Mouse (Mus musculus) liver, postnatal 0 days (tissue): ENCODE measurements at regions not wholly inside any gene's neighbourhood (a gene's known extent, or its start where the extent isn't known, plus 50 kb on each side); places are given as distances from the start of the nearest gene placed in this dataset.

Experiments
- ATAC-seq: fragments of 200-750 bp; cut with Nextera tagmentation; 2 replicates; pipeline ENCODE4 v1.8.0; 2017; ENCODE audit warnings: mild to moderate bottlenecking, moderate library complexity
- DNase-seq: peaks from one replicate; pipeline ENCODE4 v3.0.0-alpha.2; 2016
- H3K27ac ChIP-seq: fragments of 300-500 bp; sonication (generic); 2 replicates; pipeline ENCODE4 v1.5.1; 2014; ENCODE audit warnings: antibody characterized with exemption, moderate library complexity, mild to moderate bottlenecking, low read depth
- H3K27me3 ChIP-seq: fragments of 300-500 bp; sonication (generic); 2 replicates; pipeline ENCODE4 v1.6.1; 2014; ENCODE audit warnings: low read length, control low read depth, mixed read lengths; ENCODE audit not compliant: insufficient read depth
- H3K36me3 ChIP-seq: fragments of 300-500 bp; sonication (generic); replicated peaks from 2 replicates; pipeline ENCODE4 v1.6.1; 2014; ENCODE audit warnings: mild to moderate bottlenecking, control low read depth, low read length, moderate library complexity, mixed read lengths; ENCODE audit not compliant: insufficient read depth
- H3K4me1 ChIP-seq: fragments of 300-500 bp; sonication (generic); 2 replicates; pipeline ENCODE4 v1.6.1; 2014; ENCODE audit warnings: antibody characterized with exemption, mild to moderate bottlenecking, control low read depth; ENCODE audit not compliant: insufficient read depth
- H3K4me2 ChIP-seq: fragments of 300-500 bp; sonication (generic); 2 replicates; pipeline ENCODE4 v1.6.1; 2014; ENCODE audit warnings: low read depth, mild to moderate bottlenecking, low read length, moderate library complexity, mixed read lengths
- H3K4me3 ChIP-seq: fragments of 300-500 bp; sonication (generic); 2 replicates; pipeline ENCODE4 v1.5.1; 2014; ENCODE audit warnings: low read depth, low read length
- H3K9ac ChIP-seq: fragments of 300-500 bp; sonication (generic); replicated peaks from 2 replicates; pipeline ENCODE4 v1.6.1; 2014; ENCODE audit warnings: mild to moderate bottlenecking, moderate library complexity
- H3K9me3 ChIP-seq: fragments of 300-500 bp; sonication (generic); 2 replicates; pipeline ENCODE4 v1.6.1; 2016; ENCODE audit warnings: mild to moderate bottlenecking, control low read depth, low read length, mixed read lengths
- CTCF ChIP-seq: sonication (generic); IDR thresholded peaks from 2 replicates; pipeline ENCODE4 v1.5.1; 2016; ENCODE audit warnings: antibody characterized with exemption, low read depth
- EP300 ChIP-seq: IDR thresholded peaks from 2 replicates; pipeline ENCODE4 v1.6.1; 2016; ENCODE audit warnings: antibody characterized with exemption, low read depth, mild to moderate bottlenecking
- WGBS: fragments of 180-500 bp; shearing (Covaris S2); extraction: QIAGEN DNeasy Blood & Tissue Kit; methylation state at CpG from one replicate; pipeline ENCODE4 v1.1.7; 2014; ENCODE audit not compliant: insufficient replicate concordance; 5-methylcytosine and 5-hydroxymethylcytosine counted together

- H3K9me3 ChIP-seq: no peaks in the 10 kb centered on the region
Observed at GRCm38 (mm10) chr1:156999272-156999671, 59.8 kb upstream of the Ralgps2 start.

GRCm38 (mm10) chr1:156997476-156998305, 58.3 kb upstream of the Ralgps2 start:
- no peak overlapping the region for H3K9ac ChIP-seq
- no peaks in the 10 kb centered on the region for H3K36me3 ChIP-seq
- no peaks in the 10 kb centered on the region for H3K9me3 ChIP-seq
- TF ChIP-seq EP300 (no peak), CTCF (no peak)
- no peaks in the 10 kb centered on the region for H3K27me3 ChIP-seq
- H3K27ac ChIP-seq: peak overlapping the region; percentile 62; the same call in 1 of the 2 replicates
- H3K4me1 ChIP-seq: peaks cover 33% of the 10 kb centered on the region
- DNase-seq (peak; percentile 27), ATAC-seq (0 out of 2 replicates have a peak, but pooled peaks have one; percentile 8)
- no peak overlapping the region for H3K4me2 ChIP-seq
- H3K4me3 ChIP-seq: no peak overlapping the region
- WGBS: 59% methylated on average over 12 of the region's 12 CpGs

More at GRCm38 (mm10) chr1:156999272-156999671, 59.8 kb upstream of the Ralgps2 start:
- Histone ChIP-seq H3K27me3 (no peaks in the 10 kb centered on the region), H3K27ac (no peak overlapping the region), H3K4me1 (peaks cover 29% of the 10 kb centered on the region), H3K36me3 (no peaks in the 10 kb centered on the region), H3K9ac (no peak overlapping the region), H3K4me3 (no peak overlapping the region), H3K4me2 (no peak overlapping the region)
- 85% methylated on average over 8 of the region's 8 CpGs for WGBS
- ATAC-seq: no peak
- no peak for TF ChIP-seq CTCF
- TF ChIP-seq EP300: no peak
- DNase-seq: no peak

- H3K36me3 ChIP-seq: no peaks in the 10 kb centered on the region
- H3K9ac ChIP-seq: no peak overlapping the region
- peaks cover 37% of the 10 kb centered on the region for H3K4me1 ChIP-seq
- H3K27me3 ChIP-seq: no peaks in the 10 kb centered on the region
- TF ChIP-seq CTCF (no peak), EP300 (no peak)
- H3K4me3 ChIP-seq: no peak overlapping the region
- 82% methylated on average over 10 of the region's 10 CpGs for WGBS
- H3K27ac ChIP-seq: peak overlapping the region; percentile 62
- no peak for DNase-seq
- no peak for ATAC-seq
- no peaks in the 10 kb centered on the region for H3K9me3 ChIP-seq
- peak overlapping the region; percentile 32; the same call in 1 of the 2 replicates for H3K4me2 ChIP-seq
Observed at GRCm38 (mm10) chr1:156997033-156997432, 57.6 kb upstream of the Ralgps2 start.

- H3K36me3 ChIP-seq: no peaks in the 10 kb centered on the region
- WGBS: 61% methylated on average over 10 of the region's 10 CpGs
- H3K27ac ChIP-seq: peak overlapping the region; percentile 62
- H3K9me3 ChIP-seq: no peaks in the 10 kb centered on the region
- peak; percentile 34 for ATAC-seq
- H3K4me2 ChIP-seq: 0 out of 2 replicates have a peak overlapping the region, but pooled peaks have one; percentile 32
- no peak for TF ChIP-seq CTCF
- TF ChIP-seq EP300: no peak
- H3K4me1 ChIP-seq: peaks cover 38% of the 10 kb centered on the region
- DNase-seq: peak; percentile 39
- H3K27me3 ChIP-seq: no peaks in the 10 kb centered on the region
- H3K4me3 ChIP-seq: no peak overlapping the region
- no peak overlapping the region; the same call in 1 of the 2 replicates for H3K9ac ChIP-seq
Observed at GRCm38 (mm10) chr1:156996084-156996880, 56.9 kb upstream of the Ralgps2 start.

DNA sequence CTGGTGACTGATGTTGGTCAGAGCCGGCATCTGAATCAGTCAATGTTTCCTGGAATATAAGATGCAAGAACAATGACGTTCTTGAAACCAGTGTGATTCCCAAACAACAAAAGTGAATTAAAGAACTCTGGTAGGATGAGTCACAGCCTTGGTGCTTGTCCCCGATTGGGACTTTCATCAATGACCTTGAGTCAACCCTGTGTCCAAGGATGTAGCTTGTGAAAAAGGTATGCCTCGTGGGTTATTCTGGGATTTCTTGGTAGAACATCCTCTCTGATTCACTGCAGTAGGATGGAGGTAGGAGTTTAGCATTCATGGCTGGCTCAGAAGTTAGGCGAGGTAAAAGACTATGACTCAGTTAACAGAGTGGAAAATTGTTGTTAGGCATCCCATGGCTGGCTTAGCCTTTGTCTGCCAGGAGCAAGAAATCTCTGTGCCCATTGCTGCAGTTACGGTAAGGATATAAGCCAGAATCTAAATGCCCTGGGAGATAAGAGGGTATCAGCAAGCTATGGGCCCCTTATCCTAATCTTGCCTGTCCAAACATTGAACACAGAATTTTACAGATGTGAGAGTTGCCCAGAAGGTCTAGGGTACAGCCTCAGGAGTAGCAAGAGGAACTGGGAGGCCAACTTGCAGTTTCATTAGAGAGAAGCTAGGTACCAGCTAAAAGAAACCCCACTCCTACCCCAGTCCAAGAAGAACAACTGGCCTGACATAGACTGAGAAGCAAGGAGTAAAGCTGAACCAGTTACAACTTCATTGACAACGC, 55.9 kb upstream of the Ralgps2 start:
- H3K36me3 ChIP-seq: no peaks in the 10 kb centered on the region
- H3K27me3 ChIP-seq: no peaks in the 10 kb centered on the region
- H3K4me3 ChIP-seq: no peak overlapping the region
- H3K9ac ChIP-seq: no peak overlapping the region
- H3K4me1 ChIP-seq: peaks cover 40% of the 10 kb centered on the region
- ATAC-seq (no peak), DNase-seq (no peak)
- no peak overlapping the region for H3K4me2 ChIP-seq
- peak overlapping the region; percentile 2; the same call in 1 of the 2 replicates for H3K27ac ChIP-seq
- TF ChIP-seq EP300: peak; percentile 42; the same call in 1 of the 2 replicates
- no peak for TF ChIP-seq CTCF
- 75% methylated on average over 7 of the region's 7 CpGs for WGBS
- no peaks in the 10 kb centered on the region for H3K9me3 ChIP-seq
